Mouse (Mus musculus) frontal cortex, postnatal 25 days (tissue): Measurements from ENCODE around the gene Chrnb2.
"Not testable (repeated sequence)": the region's sequence is repeated elsewhere in the genome, so short reads cannot be mapped to it uniquely, and the experiment has no call there.

Source experiments
- DNase-seq, 2 experiments: peaks; one replicate each; pipeline ENCODE4 v3.0.0; 2022; ENCODE audit warnings: low spot score in 2 of 2

Gene Chrnb2

DNA sequence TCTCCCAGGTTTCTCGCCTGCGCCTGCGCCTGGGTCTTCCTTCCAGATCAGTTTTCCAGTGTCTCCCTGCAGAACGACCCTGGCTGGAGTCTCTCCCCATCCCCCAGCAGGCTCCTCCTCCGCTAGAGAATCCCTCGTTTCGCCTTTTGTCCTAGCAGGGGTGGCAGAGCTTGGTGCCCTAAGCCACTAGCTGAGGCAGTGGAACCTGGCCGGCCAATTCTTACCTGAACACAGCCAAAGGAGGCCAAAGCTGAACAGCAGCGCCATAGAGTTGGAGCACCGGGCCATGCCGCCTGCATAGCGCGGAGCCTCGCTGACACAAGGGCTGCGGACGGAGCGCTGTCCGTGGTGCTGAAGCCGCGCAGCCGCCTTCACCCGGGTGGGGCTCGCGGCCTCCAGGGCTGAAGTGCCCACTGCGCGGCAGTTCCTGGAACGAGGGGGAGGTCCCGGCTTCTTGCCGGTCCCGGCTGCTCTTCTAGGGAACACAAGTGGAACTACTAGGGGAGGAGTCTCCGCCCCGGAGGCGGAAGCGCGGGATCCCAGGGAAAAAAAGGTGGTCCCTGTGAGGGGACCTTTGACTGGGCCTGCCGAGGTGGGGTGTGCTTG lies at the start of gene Chrnb2:
Gene Chrnb2, minus strand, starts transcription at position 514 of the 606 bp plus-strand sequence.
- DNase-seq, result peak in 1 of 2 experiments; percentile 33

DNA sequence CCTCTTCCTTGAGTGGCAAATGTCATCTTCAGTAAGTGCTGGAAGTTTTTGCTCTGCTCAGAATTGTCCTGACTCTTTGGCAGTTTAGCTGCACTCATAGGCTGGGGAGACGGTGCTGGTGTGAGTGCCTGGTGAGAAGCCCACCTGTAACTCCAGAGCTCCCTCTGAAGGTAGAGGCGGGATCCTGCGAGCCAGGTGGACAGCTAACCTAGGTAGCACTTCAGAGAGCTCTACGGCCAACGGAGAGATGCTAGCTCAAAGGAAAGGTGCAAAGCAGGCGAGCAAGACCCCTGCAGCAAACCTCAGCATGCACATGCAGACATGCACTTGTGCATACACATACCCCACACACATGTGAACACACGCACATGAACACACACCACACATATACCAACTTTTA lies 49.6 kb upstream of the Chrnb2 start:
- no peak for DNase-seq

DNA sequence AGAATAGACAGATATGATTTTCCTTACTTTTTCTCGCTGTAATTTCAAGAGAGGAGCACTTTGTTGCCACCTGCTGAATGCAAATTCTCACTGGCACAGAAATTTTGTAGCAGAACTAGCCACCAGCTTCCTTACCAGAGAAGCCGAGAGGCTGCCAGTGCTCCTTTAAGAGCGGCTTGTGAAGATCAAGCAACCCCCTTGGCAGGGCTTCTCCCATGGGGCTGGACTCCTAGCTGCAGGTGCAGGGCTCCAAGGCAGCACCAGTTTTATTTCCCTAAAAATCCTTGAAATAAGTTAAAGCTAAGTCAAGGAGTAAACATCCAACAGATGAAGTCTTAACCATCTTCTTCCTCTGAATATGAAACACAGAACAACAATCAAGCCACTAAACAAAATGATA lies 47.7 kb upstream of the Chrnb2 start:
- no peak for DNase-seq

DNA sequence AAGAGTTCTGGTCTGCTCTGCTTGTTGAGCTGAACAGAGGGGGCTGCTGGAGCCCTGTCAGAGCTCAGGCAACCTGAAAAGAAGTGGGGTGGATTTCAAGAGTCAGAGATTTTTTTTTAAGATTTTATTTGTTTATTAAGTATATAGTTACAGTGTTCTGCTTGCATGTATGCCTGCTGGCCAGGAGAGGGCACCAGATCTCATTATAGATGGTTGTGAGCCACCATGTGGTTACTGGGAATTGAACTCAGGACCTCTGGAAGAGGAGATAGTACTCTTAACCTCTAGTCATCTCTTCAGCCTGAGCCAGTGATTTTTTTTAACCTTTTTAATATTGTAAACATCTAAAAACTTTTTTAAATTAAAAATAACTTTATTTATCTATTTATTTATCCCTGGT lies 46.4 kb upstream of the Chrnb2 start:
- DNase-seq, result no peak

DNA sequence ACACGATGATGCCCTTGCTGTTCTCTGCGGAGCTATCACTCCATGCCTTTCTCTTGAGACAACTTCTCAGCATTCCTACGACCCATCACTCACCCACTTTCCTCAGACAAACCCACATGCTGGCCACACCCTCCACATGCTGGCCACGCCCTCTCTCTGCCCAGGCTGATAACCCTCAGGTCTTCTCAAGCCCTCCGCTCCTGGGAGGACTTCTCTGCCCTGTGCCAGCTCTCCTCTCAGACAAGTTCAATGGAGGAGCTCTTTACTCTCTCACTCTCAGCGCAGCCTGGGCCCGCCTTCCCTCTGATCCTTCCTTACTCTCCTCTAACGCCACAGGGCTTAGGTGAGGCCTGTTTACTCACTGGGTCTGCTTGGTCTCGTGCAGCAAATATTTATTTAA lies 44.2 kb upstream of the Chrnb2 start:
- no peak for DNase-seq

DNA sequence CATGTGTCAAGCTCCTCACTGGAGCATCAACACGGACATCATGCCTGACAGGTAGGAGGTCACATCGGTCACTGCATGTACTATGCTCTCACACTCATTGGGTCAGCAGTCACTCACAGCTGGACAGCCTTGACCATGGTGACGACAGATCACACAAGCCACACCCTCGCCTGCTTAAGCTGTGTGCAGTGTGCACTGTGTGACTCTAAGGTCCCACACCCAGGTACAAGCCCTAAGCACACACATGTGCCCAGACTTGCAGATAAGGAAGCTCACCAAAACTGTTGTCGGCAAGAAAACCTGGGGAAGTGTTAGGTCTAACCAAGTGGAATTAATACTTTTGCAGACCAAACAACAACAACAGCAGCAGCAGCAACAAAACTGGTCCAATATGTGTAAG lies 43.4 kb upstream of the Chrnb2 start:
- DNase-seq, result no peak

DNA sequence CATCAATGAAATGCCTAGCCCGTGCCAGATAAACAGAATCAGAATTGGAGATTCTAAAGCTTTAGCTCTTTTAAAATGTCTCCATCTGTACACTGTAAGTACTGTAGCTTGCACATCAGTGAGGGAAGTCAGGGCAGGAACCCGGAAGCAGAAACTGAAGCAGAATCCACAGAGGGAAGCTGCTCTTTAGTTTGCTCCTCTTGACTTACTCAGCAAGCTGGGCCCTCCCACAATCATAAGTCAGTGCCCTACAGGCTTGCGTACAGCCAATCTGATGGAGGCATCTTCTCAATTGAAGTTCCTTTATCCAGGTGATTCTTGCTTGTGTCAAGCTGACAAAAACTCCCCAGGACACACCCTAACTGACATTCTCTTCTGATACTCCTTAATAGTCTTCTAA lies 42.7 kb upstream of the Chrnb2 start:
- no peak for DNase-seq

DNA sequence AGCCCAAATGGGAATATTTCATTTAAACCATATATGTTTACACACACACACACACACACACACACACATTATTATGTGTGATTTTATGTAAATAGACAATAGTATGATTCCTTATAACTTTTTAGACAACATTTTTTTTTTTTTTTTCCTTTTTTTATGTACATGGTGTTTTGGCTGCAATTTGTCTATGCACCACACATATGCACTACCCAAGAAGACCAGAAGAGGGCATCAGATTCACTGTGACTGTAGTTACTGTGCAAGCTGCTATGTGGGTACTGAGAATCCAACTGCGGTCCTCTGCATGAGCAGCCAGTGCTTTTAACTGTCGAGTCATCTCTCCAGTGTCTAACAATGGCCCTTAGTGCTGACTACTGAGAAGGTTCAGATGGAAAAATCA lies 42.3 kb upstream of the Chrnb2 start:
- no peak for DNase-seq

DNA sequence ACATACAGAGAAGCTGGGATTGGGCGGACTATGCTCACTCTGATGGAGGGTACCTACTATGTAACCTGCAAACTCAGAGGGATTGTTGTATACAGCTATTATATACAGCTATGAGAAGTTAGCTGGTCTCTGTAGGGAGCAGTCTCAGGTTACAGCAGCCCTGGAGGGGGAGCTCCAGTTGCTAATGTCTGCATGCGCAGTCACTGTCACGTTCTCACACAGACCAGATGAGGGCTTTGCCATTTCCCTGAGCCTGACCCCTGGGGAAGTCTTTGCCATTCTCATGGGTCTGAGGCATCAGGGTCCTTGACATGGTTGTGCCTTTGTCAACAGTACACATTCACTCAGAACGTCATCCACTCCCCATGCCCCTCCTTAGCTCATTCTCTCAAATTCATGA lies 40.7 kb upstream of the Chrnb2 start:
- no peak for DNase-seq

DNA sequence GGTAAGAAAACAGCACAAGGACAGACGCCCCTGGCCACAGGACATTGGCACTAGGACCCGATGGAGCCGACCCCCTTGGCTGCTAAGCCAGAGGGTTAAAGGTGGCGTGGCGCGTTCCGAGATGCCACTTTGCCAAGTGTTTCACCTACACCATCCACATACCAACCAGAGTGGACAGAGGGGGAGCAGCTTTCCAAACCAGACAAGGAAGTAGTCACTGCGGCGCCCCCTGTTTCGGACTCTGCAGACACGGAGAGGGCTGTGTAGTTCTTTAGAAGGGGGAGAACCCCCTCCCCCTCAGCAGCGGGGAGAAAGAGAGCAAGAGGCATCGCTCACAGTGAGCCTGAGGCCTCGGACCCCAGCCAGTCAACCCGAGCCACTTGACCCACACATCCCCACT lies 38.4 kb upstream of the Chrnb2 start:
- no peak for DNase-seq

DNA sequence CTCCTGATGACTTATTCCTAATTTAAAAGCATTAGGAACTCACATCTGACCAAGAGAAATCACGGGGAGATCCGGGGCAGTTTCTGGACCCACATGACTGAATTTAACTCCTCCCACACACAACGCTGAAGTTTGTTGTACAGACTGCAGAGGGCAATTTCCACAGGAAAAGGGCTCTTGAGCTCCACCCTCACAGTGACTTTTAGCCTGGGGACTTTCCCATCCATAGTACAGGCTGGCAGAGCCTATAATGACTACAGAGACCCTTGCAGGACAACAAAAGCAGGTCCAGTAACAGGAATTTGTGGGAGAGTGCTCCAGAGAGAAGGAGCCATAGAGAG lies 37.0 kb upstream of the Chrnb2 start:
- DNase-seq, result no peak

DNA sequence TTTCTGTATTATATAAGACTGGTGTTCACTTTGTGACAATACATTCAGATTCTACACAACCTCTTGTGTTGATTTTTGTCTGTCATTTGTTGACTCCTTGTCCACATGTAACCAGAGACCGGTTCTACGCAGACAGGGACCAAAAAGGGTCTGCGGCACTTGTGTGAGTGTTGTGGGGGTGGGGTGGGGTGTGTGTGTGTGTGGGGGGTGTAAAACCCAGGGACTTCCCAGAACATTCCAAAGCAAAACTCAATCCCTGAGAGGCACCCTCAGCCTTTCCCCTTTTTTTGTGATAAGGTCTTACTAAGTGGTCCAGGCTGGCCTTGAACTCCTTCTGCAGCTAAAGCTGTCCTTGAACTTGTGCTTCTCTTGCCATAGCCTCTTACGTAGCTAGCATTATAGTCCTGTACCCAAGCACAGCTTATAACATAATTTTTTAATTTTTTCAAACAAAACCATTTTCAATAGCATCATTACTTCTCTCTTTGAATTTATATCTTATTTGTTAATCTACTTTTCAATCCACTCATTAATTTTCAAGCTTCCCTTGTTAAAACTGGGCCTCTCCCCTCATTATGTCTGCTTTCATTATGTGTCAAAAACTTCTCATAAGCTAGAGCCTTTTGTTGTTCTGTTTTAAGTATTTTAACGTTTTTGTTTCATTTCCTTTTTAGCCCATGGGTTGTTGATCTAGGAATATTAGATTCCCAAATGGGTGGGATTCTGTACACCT lies 36.5 kb upstream of the Chrnb2 start:
- no peak for DNase-seq

DNA sequence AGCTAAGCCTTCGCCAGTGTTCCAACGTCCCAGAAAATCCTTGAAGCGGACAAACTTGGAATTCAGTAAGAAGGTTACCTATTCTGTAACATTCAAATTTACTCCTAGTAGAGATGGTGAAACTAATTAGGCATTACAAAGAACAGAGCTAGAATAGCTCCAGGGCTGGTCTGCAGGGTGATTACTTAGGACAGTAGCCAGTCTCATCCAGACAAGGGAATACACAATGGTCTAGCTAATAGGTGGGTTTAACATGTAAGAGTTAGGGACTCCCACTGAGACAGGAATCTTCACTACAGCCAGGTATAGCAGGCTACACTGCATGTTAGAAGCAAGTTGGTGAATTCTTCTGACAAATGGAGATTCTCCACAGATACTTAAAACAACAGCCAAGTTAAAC lies 35.6 kb upstream of the Chrnb2 start:
- not testable (repeated sequence) for DNase-seq

DNA sequence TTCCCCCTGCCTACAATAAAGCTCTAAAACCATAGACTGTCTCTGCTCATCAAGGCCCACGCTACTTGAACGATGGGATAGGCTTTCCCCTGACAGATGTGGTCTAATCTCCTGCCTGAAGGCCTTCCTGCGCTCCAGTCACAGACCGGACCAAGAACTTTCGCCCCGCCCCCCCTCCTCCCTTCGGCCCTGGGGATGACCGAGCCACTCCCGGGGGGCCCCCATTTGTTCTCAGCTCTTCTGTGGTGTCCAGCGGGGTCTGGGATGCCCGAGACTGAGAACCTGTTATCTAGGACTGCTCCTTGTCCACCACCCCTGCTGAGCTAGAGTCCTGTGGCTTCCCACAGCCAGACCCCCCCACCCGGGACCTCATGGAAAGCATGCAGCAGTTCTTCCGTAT lies 35.0 kb upstream of the Chrnb2 start:
- no peak for DNase-seq

DNA sequence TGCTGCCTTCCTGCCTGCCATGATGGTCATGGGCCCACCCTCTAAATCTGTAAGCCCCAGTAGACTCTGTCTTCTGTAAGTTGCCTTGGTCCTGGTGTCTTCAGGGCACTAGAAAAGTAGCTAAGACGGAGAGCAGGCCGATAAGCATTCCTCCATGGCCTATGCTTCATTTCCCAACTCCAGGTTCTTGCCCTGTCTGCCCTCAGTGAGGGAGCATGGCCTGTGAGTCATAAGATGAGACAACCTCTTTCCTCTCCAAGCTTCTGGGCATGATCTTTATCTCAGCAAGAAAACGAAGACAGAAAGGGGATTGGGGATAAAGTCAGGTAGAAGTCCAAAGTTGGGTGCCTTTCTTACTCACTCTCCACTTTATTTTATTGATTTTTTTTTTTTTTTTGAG lies 34.1 kb upstream of the Chrnb2 start:
- no peak for DNase-seq

DNA sequence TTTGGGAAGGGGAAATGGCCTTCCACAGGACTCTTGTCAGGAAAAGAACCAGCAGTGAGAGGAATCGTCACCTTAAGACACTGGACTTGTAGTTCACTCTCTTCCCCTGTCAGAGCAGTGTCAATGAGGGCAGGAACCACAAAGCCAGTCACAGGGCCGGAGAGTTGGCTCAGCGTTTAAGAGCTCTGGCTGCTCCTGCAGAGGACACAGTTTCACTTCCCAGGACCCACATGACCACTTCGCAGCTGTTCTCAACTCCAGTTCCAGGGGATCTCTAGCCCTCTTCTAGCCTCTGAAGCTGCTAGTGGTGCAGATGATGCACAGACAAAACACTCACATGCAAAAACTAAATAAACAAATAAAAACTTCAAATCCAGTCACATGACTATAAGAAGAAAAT lies 31.9 kb upstream of the Chrnb2 start:
- no peak for DNase-seq

DNA sequence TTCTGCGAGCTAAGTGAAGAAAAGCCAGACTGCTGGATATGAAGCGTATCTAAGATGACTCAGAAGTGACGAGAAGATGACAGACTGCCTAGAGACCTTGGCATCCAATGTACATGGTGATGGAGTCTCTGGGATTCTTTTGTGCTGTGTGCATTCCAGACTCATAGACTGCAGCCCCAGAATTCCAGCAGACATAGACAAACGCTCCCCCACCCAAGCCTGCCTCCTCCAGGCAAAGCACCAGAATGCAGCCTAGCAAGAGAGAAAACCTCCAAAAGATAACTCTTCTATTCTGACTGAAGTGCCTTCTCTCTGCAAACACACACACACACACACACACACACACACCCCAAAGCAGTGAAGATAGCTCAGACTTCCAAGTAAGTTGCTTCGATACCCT lies 31.3 kb upstream of the Chrnb2 start:
- no peak for DNase-seq

DNA sequence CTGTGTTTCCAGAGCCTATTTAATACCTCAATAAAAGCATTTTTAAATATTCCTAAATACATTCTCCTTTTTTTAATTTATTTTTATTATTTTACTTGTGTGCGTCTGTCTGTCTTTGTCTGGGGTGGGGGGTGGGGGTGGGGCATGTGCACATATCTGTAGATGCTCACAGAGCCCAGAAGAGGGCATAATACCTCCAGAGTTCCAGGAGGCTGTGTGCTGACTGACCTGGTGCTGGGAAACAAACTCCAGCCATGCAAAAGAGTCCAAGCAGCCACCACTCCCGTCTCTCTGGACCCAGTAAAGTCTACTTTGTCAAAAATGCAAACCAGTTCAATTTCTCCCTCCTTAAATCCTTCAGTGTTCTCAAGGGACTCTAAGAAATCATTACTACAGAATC lies 30.2 kb upstream of the Chrnb2 start:
- no peak for DNase-seq

DNA sequence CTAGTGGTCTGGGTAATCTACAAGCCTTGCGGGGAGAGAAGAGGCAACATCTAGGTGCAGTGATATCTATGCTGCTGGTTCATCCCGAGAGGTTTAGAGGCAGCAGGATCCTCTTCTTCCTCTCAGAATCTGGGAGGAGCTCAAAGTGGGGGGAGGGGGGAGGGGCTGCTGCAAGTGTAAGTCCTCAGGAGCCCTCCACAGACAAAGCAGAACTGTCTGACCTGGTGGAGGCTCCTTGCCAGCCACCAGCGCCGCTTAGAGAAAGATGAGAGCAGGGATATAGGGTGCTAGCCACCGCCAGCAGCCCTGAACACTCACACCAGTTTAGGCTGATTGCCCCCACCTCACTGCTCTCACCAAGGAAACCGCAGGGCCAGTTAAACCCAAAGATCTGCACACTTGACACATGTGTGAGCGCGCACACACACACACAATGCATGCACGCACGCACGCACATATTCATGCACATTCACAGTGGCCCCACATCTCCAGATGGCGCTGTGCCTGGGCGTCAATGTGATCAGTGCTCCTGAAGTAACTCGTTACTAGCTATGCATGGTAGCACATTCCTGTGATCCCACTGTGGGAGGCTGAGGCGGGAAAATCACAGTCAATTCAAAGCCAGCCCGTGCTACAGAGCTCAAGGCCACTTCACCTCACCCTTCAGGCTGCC lies 24.4 kb upstream of the Chrnb2 start:
- no peak for DNase-seq

DNA sequence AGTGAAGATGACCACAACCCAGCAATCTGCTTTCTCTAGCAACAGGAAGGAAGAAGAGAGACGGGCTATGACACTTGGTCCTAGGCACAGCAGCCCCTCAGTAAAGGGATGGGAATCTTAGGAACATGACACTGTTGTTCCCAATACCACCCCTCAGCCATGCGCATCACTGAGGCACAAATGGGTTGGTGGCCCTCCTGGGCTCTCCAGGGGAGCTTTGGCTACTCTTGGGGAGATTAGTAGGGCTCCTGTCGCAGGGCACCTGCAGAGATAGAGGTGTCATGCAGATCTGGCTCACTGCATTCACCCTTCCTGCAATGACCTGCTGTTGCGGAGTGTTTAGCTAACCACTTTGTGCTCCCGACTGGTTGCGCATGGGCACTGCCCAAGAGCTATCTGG lies 21.8 kb upstream of the Chrnb2 start:
- no peak for DNase-seq

DNA sequence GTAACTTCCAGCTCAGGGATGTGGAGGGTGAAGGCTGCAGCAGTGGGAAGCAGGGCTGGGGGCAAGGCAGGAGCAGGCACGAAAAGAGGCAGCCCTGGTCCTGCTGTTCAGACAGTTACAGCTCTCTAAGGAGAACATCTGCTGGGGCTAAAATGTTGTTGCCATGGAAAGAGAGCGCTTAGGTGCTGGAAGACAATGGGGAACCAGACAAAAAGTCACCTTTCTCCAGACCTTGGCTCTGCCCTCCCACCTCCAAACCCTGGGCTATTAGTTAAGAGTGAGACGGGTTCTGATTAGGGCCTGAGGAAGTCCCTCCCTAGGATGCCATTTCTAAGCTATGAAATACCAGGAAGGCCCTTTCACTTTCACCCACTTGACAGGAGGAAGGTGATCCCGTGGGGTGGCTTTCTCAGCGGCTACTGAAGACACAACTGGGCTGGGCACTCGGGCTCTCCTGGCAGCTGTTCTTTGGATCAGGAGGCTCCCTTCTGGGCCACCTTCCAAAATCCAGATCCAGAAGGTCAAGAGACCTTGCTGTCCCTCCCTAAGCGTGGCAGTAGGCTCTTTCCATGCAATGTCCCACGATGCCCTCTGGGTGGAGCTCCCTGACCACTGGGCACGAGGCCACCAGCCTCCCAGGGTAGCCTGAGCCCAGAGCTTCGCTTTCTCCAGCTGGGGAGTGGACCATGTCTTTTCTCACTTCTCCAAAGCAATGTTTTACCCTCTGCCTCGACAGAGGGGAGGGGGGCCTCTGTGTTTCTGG lies 20.7 kb upstream of the Chrnb2 start:
- peak; percentile 33 to 55 for DNase-seq

DNA sequence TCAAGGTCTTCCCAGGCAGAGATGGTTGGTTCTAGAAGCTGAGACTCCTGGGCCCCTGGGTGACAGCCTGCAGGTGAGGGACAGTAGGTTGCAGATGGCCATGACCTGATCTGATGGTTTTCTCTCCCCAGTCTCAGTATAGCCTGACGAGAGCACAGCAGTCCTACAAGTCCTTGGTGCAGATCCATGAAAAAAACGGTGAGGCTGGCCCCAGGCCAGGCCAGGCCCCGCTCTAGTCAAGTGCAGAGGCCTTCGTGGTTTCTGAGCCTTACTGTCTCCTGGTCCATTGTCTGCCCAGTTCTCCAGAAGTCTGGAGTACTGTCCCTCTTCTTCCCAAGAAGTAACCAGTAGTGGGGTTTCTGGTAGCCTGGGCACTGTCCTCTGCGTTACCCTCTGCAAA lies 17.2 kb upstream of the Chrnb2 start:
- no peak for DNase-seq

DNA sequence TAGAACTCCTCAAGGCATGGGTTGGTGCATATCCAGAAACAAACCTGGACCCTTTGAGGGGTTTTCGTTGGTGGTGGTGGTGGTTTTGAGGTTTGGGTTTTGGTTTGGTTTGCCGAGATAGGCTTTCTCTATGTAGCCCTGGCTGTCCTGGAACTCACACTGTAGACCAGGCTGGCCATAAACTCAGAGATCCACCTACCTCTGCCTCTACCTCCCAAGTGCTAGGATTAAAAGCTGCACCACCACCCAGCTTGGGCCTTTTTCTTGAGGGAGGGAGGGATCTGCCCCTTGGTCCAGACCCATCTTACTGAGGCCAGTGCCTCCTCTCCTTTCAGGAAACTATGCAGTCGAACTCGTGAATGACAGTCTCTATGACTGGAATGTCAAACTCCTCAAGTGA lies 15.7 kb upstream of the Chrnb2 start:
- no peak for DNase-seq
